ENCODE assay signal across 8 mouse cellular contexts in genomic region chr10:80674161-80674711, GRCm38 (mm10). TPM values are rescaled to one million over a fixed set of nuclear protein-coding genes. Genes with fewer than 3 reads are reported as not detected.
A peak's percentile ranks its signal among the peaks of the same experiment; 100 is the strongest.
DNase-seq lines count a peak whose midpoint lies in the region; ATAC-seq and TF ChIP-seq lines count a peak whose summit lies in the region.

No protein-coding gene starts in this region.

- no peak for TF ChIP-seq POLR2A in bone marrow, adult 2 months (IDR thresholded peaks at IDR 0.05; ENCODE audit: borderline replicate concordance, control insufficient read depth, low read depth, low read length)
- TF ChIP-seq POLR2A in heart, adult 2 months (IDR thresholded peaks at IDR 0.05; ENCODE audit: insufficient read depth, low read depth, low read length): peak; percentile 28; the same call in 1 of the 2 replicates
- TF ChIP-seq POLR2A in lung, adult 2 months (IDR thresholded peaks at IDR 0.05; ENCODE audit: borderline replicate concordance, extremely low read depth, low read depth, low read length): peak; percentile 41; the same call in 1 of the 2 replicates

- peak overlapping the region; percentile 99 for H3K9ac ChIP-seq in heart, adult 2 months (ENCODE audit: low read depth, low read length)
- peak overlapping the region; percentile 98 for H3K9ac ChIP-seq in stomach, postnatal 0 days (ENCODE audit: low read length)

- no peak for ATAC-seq in stomach, postnatal 0 days (ENCODE audit: low FRiP score, low TSS enrichment)

- 31% methylated on average over 5 of the region's 5 CpGs for WGBS in bone marrow, adult 2 months
- 8% methylated on average over 5 of the region's 5 CpGs for WGBS in heart, adult 2 months
- 7% methylated on average over 5 of the region's 5 CpGs for WGBS in lung, adult 2 months
- WGBS in stomach, postnatal 0 days: 39% methylated on average over 5 of the region's 5 CpGs

- intact Hi-C loops in heart, adult 2 months (cut with DNase I): loop anchor here (2.0 kb wide), 1 partner anchor 15 kb away; no protein-coding TSS in a partner anchor

- H3K36me3 ChIP-seq in E14TG2a.4 (ENCODE audit: insufficient read depth, low read length): peaks cover 58% of the 10 kb centered on the region
- H3K36me3 ChIP-seq in heart, adult 2 months (ENCODE audit: control insufficient read depth, insufficient read depth, low read length): peaks cover 27% of the 10 kb centered on the region
- H3K36me3 ChIP-seq in stomach, postnatal 0 days (ENCODE audit: control insufficient read depth, insufficient read depth, low read length): peaks cover 33% of the 10 kb centered on the region

- H3K9me3 ChIP-seq in E14TG2a.4 (ENCODE audit: low read length): no peaks in the 10 kb centered on the region
- H3K9me3 ChIP-seq in stomach, postnatal 0 days (ENCODE audit: control insufficient read depth, low read length): no peaks in the 10 kb centered on the region

- DNase-seq in heart, adult 2 months: peak; percentile 73 to 85
- peak; percentile 76 for DNase-seq in kidney, adult 18-20 months
- DNase-seq in lung, adult 2 months: peak; percentile 27
- DNase-seq in stomach, postnatal 0 days (ENCODE audit: low spot score): peak; percentile 48
- no peak for DNase-seq in embryo, embryonic 10.5 days (ENCODE audit: low spot score)
- DNase-seq in left cerebral cortex, adult 11 months (ENCODE audit: low spot score): no peak

- peaks cover 6% of the 10 kb centered on the region for H3K79me2 ChIP-seq in heart, adult 2 months (replicated peaks; ENCODE audit: control insufficient read depth, insufficient read depth, low read length)

- H3K27me3 ChIP-seq in E14TG2a.4 (ENCODE audit: insufficient read depth, low read length): no peaks in the 10 kb centered on the region
- H3K27me3 ChIP-seq in heart, adult 2 months (ENCODE audit: control insufficient read depth, insufficient read depth, low read length): no peaks in the 10 kb centered on the region
- no peaks in the 10 kb centered on the region for H3K27me3 ChIP-seq in stomach, postnatal 0 days (ENCODE audit: control insufficient read depth, insufficient read depth, low read length)

- H3K4me2 ChIP-seq in stomach, postnatal 0 days (replicated peaks; ENCODE audit: low read depth): peak overlapping the region; percentile 86

- no peak for TF ChIP-seq CTCF in E14TG2a.4 (conservative IDR thresholded peaks at IDR 0.05; ENCODE audit: low read length)
- no peak for TF ChIP-seq CTCF in bone marrow, adult 2 months (IDR thresholded peaks at IDR 0.05; ENCODE audit: control insufficient read depth, insufficient read depth, low read length)
- no peak for TF ChIP-seq CTCF in heart, adult 2 months (IDR thresholded peaks at IDR 0.05)
- no peak for TF ChIP-seq CTCF in lung, adult 2 months (IDR thresholded peaks at IDR 0.05; ENCODE audit: insufficient read depth, low read length)
- no peak; the same call in 1 of the 2 replicates for TF ChIP-seq CTCF in stomach, postnatal 0 days (IDR thresholded peaks at IDR 0.05; ENCODE audit: low read depth)

- peak overlapping the region; percentile 87; the same call in 1 of the 2 replicates for H3K4me3 ChIP-seq in E14TG2a.4 (replicated peaks; ENCODE audit: low read length)
- peak overlapping the region; percentile 86 for H3K4me3 ChIP-seq in bone marrow, adult 2 months (replicated peaks; ENCODE audit: control insufficient read depth, low read depth, low read length)
- H3K4me3 ChIP-seq in heart, adult 2 months: peak overlapping the region; percentile 97
- H3K4me3 ChIP-seq in lung, adult 2 months (replicated peaks; ENCODE audit: extremely low read depth, low read depth, low read length): peak overlapping the region; percentile 71
- H3K4me3 ChIP-seq in stomach, postnatal 0 days (ENCODE audit: low read depth, low read length): peak overlapping the region; percentile 92

- H3K4me1 ChIP-seq in E14TG2a.4 (replicated peaks; ENCODE audit: low read depth, low read length): peaks cover 69% of the 10 kb centered on the region
- peaks cover 5% of the 10 kb centered on the region; the same call in 1 of the 2 replicates for H3K4me1 ChIP-seq in bone marrow, adult 2 months (ENCODE audit: control insufficient read depth, insufficient read depth, low read length)
- peaks cover 57% of the 10 kb centered on the region for H3K4me1 ChIP-seq in heart, adult 2 months (ENCODE audit: control insufficient read depth, insufficient read depth, low read length)
- H3K4me1 ChIP-seq in lung, adult 2 months (ENCODE audit: control insufficient read depth, insufficient read depth, low read length): peaks cover 59% of the 10 kb centered on the region
- peaks cover 31% of the 10 kb centered on the region for H3K4me1 ChIP-seq in stomach, postnatal 0 days (replicated peaks; ENCODE audit: control insufficient read depth, insufficient read depth)

- TF ChIP-seq EP300 in heart, adult 2 months (IDR thresholded peaks at IDR 0.05; ENCODE audit: insufficient read depth, low read depth, low read length): peak; percentile 84
- no peak for TF ChIP-seq EP300 in stomach, postnatal 0 days (optimal IDR thresholded peaks at IDR 0.05)

- peak overlapping the region; percentile 40 for H3K27ac ChIP-seq in bone marrow, adult 2 months (ENCODE audit: control insufficient read depth, insufficient read depth, low read depth, low read length, poor library complexity)
- H3K27ac ChIP-seq in heart, adult 2 months: peak overlapping the region; percentile 97
- H3K27ac ChIP-seq in stomach, postnatal 0 days (replicated peaks): peak overlapping the region; percentile 93

RNA-seq across cellular contexts. Expression of gene Mknk2, which starts 3.7 kb away (rescaled TPM):
- polyA plus RNA-seq in bone marrow, adult 2 months (2011; ENCODE audit: insufficient read depth, insufficient read length, low replicate concordance, missing spikeins): 70.5 and 89.6 TPM in 2 replicates
- 100 to 1,000 TPM; 176 to 229 TPM for total RNA-seq in heart, adult 2 months (2021)
- polyA plus RNA-seq in heart, adult 2 months (2012; rRNA removed): 199 and 208 TPM in 2 replicates
- 267 and 338 TPM in 2 replicates for polyA plus RNA-seq in lung, adult 2 months (2012; rRNA removed)
- polyA plus RNA-seq in stomach, postnatal 0 days (2015; fragmentation: Nextera tagmentation; extraction: Ambion mirVana): 55.2 and 61.7 TPM in 2 replicates

RNA-seq across cellular contexts. Expression of gene Btbd2, which starts 17.4 kb away (rescaled TPM):
- 7.0 and 22.1 TPM in 2 replicates for polyA plus RNA-seq in bone marrow, adult 2 months (2011; ENCODE audit: insufficient read depth, insufficient read length, low replicate concordance, missing spikeins)
- total RNA-seq in heart, adult 2 months (2021): 10 to 100 TPM; 43.7 to 44.2 TPM
- polyA plus RNA-seq in heart, adult 2 months (2012; rRNA removed): 57.3 and 60.1 TPM in 2 replicates
- 87.0 and 91.3 TPM in 2 replicates for polyA plus RNA-seq in lung, adult 2 months (2012; rRNA removed)
- polyA plus RNA-seq in stomach, postnatal 0 days (2015; fragmentation: Nextera tagmentation; extraction: Ambion mirVana): 28.3 and 30.0 TPM in 2 replicates

RNA-seq across cellular contexts. Expression of gene Mob3a, which starts 27.5 kb away (rescaled TPM):
- 16.3 and 45.8 TPM in 2 replicates for polyA plus RNA-seq in bone marrow, adult 2 months (2011; ENCODE audit: insufficient read depth, insufficient read length, low replicate concordance, missing spikeins)
- total RNA-seq in heart, adult 2 months (2021): 1 to 10 TPM; 7.4 to 7.6 TPM
- 11.7 and 13.6 TPM in 2 replicates for polyA plus RNA-seq in heart, adult 2 months (2012; rRNA removed)
- polyA plus RNA-seq in lung, adult 2 months (2012; rRNA removed): 51.5 and 52.4 TPM in 2 replicates
- polyA plus RNA-seq in stomach, postnatal 0 days (2015; fragmentation: Nextera tagmentation; extraction: Ambion mirVana): 22.9 and 23.9 TPM in 2 replicates

RNA-seq across cellular contexts. Expression of gene Izumo4, which starts 27.7 kb away (rescaled TPM):
- 22.9 and 33.3 TPM in 2 replicates for polyA plus RNA-seq in bone marrow, adult 2 months (2011; ENCODE audit: insufficient read depth, insufficient read length, low replicate concordance, missing spikeins)
- 1 to 10 TPM; 3.4 to 3.8 TPM for total RNA-seq in heart, adult 2 months (2021)
- 13.3 and 15.6 TPM in 2 replicates for polyA plus RNA-seq in heart, adult 2 months (2012; rRNA removed)
- polyA plus RNA-seq in lung, adult 2 months (2012; rRNA removed): 61.9 and 70.8 TPM in 2 replicates
- polyA plus RNA-seq in stomach, postnatal 0 days (2015; fragmentation: Nextera tagmentation; extraction: Ambion mirVana): 14.8 and 18.0 TPM in 2 replicates

RNA-seq across cellular contexts. Expression of gene Csnk1g2, which starts 51.6 kb away (rescaled TPM):
- polyA plus RNA-seq in bone marrow, adult 2 months (2011; ENCODE audit: insufficient read depth, insufficient read length, low replicate concordance, missing spikeins): 49.9 and 75.2 TPM in 2 replicates
- 100 to 1,000 TPM; 117 to 130 TPM for total RNA-seq in heart, adult 2 months (2021)
- 125 and 130 TPM in 2 replicates for polyA plus RNA-seq in heart, adult 2 months (2012; rRNA removed)
- polyA plus RNA-seq in lung, adult 2 months (2012; rRNA removed): 246 and 276 TPM in 2 replicates
- 75.4 and 83.9 TPM in 2 replicates for polyA plus RNA-seq in stomach, postnatal 0 days (2015; fragmentation: Nextera tagmentation; extraction: Ambion mirVana)

Comparison
In these comparisons a context has a peak if more than half of its experiments do, and no peak if none do; other contexts are left out.
1. H3K27ac ChIP-seq: peak in every context shown above with its lines; median percentile 97 in heart, adult 2 months; 93 in stomach, postnatal 0 days; 40 in bone marrow, adult 2 months.
2. DNase-seq: peak in heart, adult 2 months (2 of 2), kidney, adult 18-20 months (single experiment), lung, adult 2 months (single experiment) and stomach, postnatal 0 days (single experiment); none in embryo, embryonic 10.5 days (single experiment) and left cerebral cortex, adult 11 months (single experiment).
3. Peak in every context shown above with its lines, with median percentiles within 50 percentile points of each other: H3K4me3 ChIP-seq.